Mouse (Mus musculus) megakaryocyte, embryonic 14.5 days (primary cell): ENCODE data around the gene Atp5g3. TPM values are rescaled to one million over a fixed set of nuclear protein-coding genes. Genes with fewer than 3 reads are reported as not detected.

Experiments
- H3K27me3 ChIP-seq: replicated peaks from 2 replicates; pipeline ENCODE3; 2012; ENCODE audit warnings: inconsistent platforms
- H3K36me3 ChIP-seq: replicated peaks from 2 replicates; pipeline ENCODE3; 2012; ENCODE audit warnings: low read length, inconsistent platforms, mixed read lengths
- H3K4me1 ChIP-seq: 2 replicates; pipeline ENCODE4 v1.6.1; 2012; ENCODE audit warnings: inconsistent platforms
- H3K4me3 ChIP-seq: replicated peaks from 2 replicates; pipeline ENCODE3; 2012; ENCODE audit warnings: moderate library complexity, mild to moderate bottlenecking, inconsistent platforms
- H3K9me3 ChIP-seq: 2 replicates; pipeline ENCODE4 v1.6.1; 2012; ENCODE audit warnings: inconsistent platforms
- FLI1 ChIP-seq: IDR thresholded peaks from 2 replicates; pipeline ENCODE4 v1.6.1; 2012; ENCODE audit warnings: low read length, inconsistent platforms, mixed read lengths
- GATA1 ChIP-seq: IDR thresholded peaks from 3 replicates; pipeline ENCODE4 v1.6.1; 2012; ENCODE audit warnings: mixed read lengths, low read length, inconsistent platforms, borderline replicate concordance
- polyA plus RNA-seq: library from polyadenylated mRNA; stranded (reverse); fragments of >175 nt; gene quantifications from 2 replicates; pipeline ENCODE4 v1.2.3, GENCODE M21; 2012; ENCODE audit warnings: low replicate concordance; ENCODE audit not compliant: insufficient read depth

Atp5g3 gene
- 451 and 1,553 TPM in 2 replicates for polyA plus RNA-seq

- Histone ChIP-seq H3K9me3 (no peaks in the 10 kb centered on the region), H3K4me1 (peaks cover 29% of the 10 kb centered on the region), H3K27me3 (no peaks in the 10 kb centered on the region), H3K36me3 (peaks cover 35% of the 10 kb centered on the region), H3K4me3 (peak within 1 kb of the TSS; percentile 98)
- TF ChIP-seq FLI1 (no peak), GATA1 (no peak)
Observed at GRCm38 (mm10) chr2:73911175-73911700, at the start of gene Atp5g3. Gene Atp5g3, minus strand, starts transcription at chr2:73911326.

- Histone ChIP-seq H3K4me1 (no peaks in the 10 kb centered on the region), H3K9me3 (no peaks in the 10 kb centered on the region), H3K36me3 (no peaks in the 10 kb centered on the region), H3K27me3 (peaks cover 6% of the 10 kb centered on the region), H3K4me3 (no peak overlapping the region)
- TF ChIP-seq GATA1 (no peak), FLI1 (no peak)
Observed at GRCm38 (mm10) chr2:73958342-73958741, 47.2 kb upstream of the Atp5g3 start.

- Histone ChIP-seq H3K9me3 (no peaks in the 10 kb centered on the region), H3K27me3 (peaks cover 6% of the 10 kb centered on the region), H3K4me1 (no peaks in the 10 kb centered on the region), H3K4me3 (no peak overlapping the region), H3K36me3 (no peaks in the 10 kb centered on the region)
- TF ChIP-seq GATA1 (no peak), FLI1 (no peak)
Observed at GRCm38 (mm10) chr2:73953612-73954011, 42.5 kb upstream of the Atp5g3 start.

DNA sequence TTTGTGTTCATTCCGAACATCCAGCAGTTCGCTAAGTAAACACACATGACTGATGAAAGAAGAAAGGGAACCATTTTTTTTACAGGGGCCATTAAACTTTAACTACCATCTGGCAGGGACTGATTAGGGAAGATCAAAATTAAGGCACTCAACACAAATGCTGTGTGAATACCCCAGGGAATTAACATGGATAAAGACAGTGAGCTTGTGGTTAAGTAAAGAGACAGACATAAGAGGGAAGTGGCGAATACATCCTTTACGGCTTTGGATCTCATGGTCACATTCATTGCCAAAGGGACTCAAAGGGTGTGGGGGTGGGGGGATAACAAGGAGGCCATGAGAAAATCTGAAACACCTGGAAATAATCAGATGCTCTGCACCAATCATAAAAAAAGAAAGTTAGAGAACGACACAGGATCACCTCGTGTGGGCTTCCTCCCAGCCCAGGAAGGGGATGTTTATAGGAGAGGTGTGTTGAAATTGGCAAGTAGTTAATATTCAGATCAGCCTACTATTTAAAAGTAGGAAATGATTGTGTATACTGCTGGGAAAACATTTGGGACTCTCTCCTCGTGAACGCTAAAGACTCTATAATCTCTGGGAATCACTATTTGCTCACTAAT lies 41.6 kb upstream of the Atp5g3 start:
- TF ChIP-seq FLI1 = no peak
- TF ChIP-seq GATA1 = no peak
- Histone ChIP-seq H3K4me1 (no peaks in the 10 kb centered on the region), H3K4me3 (no peak overlapping the region)

GRCm38 (mm10) chr2:73947360-73947759 lies 36.2 kb upstream of the Atp5g3 start:
- Histone ChIP-seq H3K9me3 (peaks cover 5% of the 10 kb centered on the region; the same call in 1 of the 2 replicates), H3K4me3 (no peak overlapping the region), H3K27me3 (no peaks in the 10 kb centered on the region), H3K4me1 (peaks cover 5% of the 10 kb centered on the region; the same call in 1 of the 2 replicates), H3K36me3 (no peaks in the 10 kb centered on the region)
- TF ChIP-seq FLI1 = no peak
- TF ChIP-seq GATA1 = no peak

More for the DNA sequence above, 41.6 kb upstream of the Atp5g3 start:
- Histone ChIP-seq H3K9me3 (no peaks in the 10 kb centered on the region), H3K36me3 (no peaks in the 10 kb centered on the region), H3K27me3 (peaks cover 5% of the 10 kb centered on the region)

DNA sequence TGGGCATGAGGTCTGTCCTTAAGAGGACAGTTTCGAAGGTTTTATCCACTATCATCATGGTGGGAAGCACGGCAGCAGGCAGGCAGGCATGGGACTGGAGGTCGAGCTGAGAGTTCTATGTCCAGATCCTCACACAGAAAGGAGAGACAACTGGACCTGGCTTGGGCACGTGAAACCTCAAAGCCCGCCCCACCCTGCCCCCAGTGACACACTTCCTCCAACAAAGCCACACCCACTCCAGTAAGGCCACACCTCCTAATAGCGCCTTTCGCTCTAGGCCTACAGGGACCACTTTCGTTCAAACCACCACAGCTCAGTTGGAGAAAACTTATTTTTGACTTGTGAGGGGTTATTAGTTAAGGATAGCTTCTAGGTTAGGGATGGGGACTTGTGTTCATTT lies 32.6 kb upstream of the Atp5g3 start:
- no peak for TF ChIP-seq GATA1
- no peak for TF ChIP-seq FLI1

GRCm38 (mm10) chr2:73942844-73943243 lies 31.7 kb upstream of the Atp5g3 start:
- peaks cover 2% of the 10 kb centered on the region for H3K27me3 ChIP-seq
- H3K4me1 ChIP-seq = peaks cover 5% of the 10 kb centered on the region; the same call in 1 of the 2 replicates
- H3K36me3 ChIP-seq = no peaks in the 10 kb centered on the region
- TF ChIP-seq GATA1 = no peak
- TF ChIP-seq FLI1 = no peak
- H3K9me3 ChIP-seq = peaks cover 5% of the 10 kb centered on the region; the same call in 1 of the 2 replicates
- no peak overlapping the region for H3K4me3 ChIP-seq

More for the DNA sequence above, 32.6 kb upstream of the Atp5g3 start:
- Histone ChIP-seq H3K27me3 (peaks cover 2% of the 10 kb centered on the region), H3K9me3 (peaks cover 5% of the 10 kb centered on the region; the same call in 1 of the 2 replicates), H3K36me3 (no peaks in the 10 kb centered on the region), H3K4me1 (peaks cover 5% of the 10 kb centered on the region; the same call in 1 of the 2 replicates), H3K4me3 (no peak overlapping the region)

DNA sequence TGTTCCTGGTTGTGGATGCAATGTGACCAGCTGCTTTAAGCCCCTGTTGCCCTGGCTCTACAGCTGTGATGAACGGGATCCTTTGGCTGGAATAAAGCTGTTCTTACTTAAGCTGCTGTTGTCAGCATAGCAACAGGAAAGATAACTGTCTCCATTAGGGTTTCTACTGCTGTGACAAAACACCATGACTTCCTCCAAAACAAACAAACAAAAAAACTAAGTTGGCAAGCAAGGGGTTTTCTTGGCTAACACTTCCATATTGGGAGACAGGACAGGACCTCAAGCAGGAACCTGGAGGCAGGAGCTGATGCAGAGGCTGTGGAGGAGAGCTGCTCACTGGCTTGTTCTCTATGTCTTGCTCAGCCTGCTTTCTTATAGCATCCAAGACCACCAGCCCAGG lies 30.2 kb upstream of the Atp5g3 start:
- Histone ChIP-seq H3K36me3 (no peaks in the 10 kb centered on the region), H3K27me3 (peaks cover 2% of the 10 kb centered on the region), H3K4me1 (peaks cover 5% of the 10 kb centered on the region; the same call in 1 of the 2 replicates), H3K4me3 (no peak overlapping the region), H3K9me3 (peaks cover 11% of the 10 kb centered on the region)
- no peak for TF ChIP-seq FLI1
- no peak for TF ChIP-seq GATA1

GRCm38 (mm10) chr2:73940471-73940870 lies 29.3 kb upstream of the Atp5g3 start:
- Histone ChIP-seq H3K36me3 (no peaks in the 10 kb centered on the region), H3K9me3 (peaks cover 7% of the 10 kb centered on the region), H3K27me3 (peaks cover 2% of the 10 kb centered on the region), H3K4me1 (peaks cover 5% of the 10 kb centered on the region; the same call in 1 of the 2 replicates), H3K4me3 (no peak overlapping the region)
- TF ChIP-seq FLI1 (no peak), GATA1 (no peak)

DNA sequence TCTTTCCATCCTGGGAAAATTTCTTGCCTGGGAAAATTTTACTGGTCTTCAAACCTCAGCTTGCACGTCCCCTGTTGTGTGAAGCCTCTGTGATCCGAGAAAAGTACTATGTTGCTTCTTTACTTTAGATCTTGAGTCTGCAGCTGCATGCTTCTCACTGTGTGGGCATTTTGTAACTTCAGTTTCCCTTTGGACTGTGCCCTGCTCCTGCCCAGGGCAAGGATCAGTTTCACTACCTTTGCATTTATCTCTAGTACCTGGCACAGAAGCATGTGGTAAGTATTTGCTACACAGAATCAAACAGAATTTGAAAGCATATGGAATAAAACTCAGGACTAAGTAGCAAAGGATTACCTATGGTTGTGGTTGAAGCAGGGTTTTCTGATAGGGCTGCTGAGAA lies 27.8 kb upstream of the Atp5g3 start:
- peaks cover 2% of the 10 kb centered on the region for H3K27me3 ChIP-seq
- TF ChIP-seq FLI1 = no peak
- TF ChIP-seq GATA1 = no peak
- no peaks in the 10 kb centered on the region for H3K36me3 ChIP-seq
- no peaks in the 10 kb centered on the region for H3K4me1 ChIP-seq
- H3K9me3 ChIP-seq = peaks cover 7% of the 10 kb centered on the region
- H3K4me3 ChIP-seq = no peak overlapping the region
